Mouse (Mus musculus) left cerebral cortex, adult 2 months (tissue): ENCODE measurements at regions not wholly inside any gene's neighbourhood (a gene's known extent, or its start where the extent isn't known, plus 50 kb on each side); places are given as distances from the start of the nearest gene placed in this dataset.
A peak's percentile ranks its signal among the peaks of the same experiment; 100 is the strongest.

Source experiments
- DNase-seq, 2 experiments: peaks; one replicate each; pipeline ENCODE4 v3.0.0; 2021 to 2022; ENCODE audit warnings: low spot score in 2 of 2, mixed read lengths in 1 of 2; ENCODE audit errors: extremely low spot score in 1 of 2
- H3K27ac ChIP-seq: fragments of 200-600 bp; 2 replicates; pipeline ENCODE4 v1.8.1; 2022
- H3K4me3 ChIP-seq: fragments of 200-600 bp; 2 replicates; pipeline ENCODE4 v1.8.1; 2022
- CTCF ChIP-seq: fragments of 200-600 bp; IDR thresholded peaks from 2 replicates; pipeline ENCODE4 v1.8.1; 2022; ENCODE audit warnings: antibody characterized with exemption, mild to moderate bottlenecking, moderate library complexity
- intact Hi-C: fragments of 180-260 bp; cut with DNase I; formaldehyde crosslinking; loops from one replicate; pipeline ENCODE4 v1.15.1; 2025

DNA sequence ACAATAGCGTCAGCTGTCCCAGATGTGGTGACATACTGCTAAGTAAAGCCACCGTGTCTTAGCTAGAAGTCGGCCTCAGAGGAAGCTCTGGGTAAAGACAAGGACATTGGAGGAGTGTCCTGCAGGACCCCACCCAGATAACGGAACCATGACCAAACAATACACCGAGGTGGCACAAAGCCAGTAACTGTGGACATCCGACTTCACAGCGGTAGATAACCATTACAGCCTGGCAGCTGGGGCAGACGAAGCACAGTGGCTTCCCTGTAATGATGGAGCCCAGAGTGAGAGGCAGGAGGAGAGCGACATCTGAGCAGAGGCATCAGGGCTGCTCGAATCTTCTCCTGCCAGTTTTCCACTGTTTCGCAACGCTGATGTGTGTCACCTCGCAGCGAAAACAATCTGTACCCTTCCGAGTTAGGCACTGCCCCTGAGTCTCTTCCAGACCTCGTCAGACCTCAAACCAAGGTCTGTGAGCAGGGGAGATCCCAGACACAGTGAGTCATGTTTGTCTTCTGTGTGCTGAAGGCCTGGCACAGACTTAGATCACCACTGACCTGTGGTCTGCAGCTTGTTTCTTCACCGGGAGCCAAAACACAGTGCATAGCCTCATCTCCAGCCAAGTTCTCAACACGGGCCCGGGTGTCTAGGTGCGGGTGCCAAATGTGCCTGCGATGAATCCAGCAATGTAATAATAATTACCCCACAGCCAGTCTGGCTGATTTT, 159.7 kb upstream of the Hmga2 start:
- intact Hi-C loops, result no loop called here
- H3K4me3 ChIP-seq, result no peak overlapping the region
- DNase-seq, result no peak
- TF ChIP-seq CTCF, result no peak
- H3K27ac ChIP-seq, result no peak overlapping the region

GRCm38 (mm10) chr10:120635194-120635593, 158.9 kb upstream of the Hmga2 start:
- TF ChIP-seq CTCF, result no peak
- H3K4me3 ChIP-seq, result no peak overlapping the region
- intact Hi-C loops, result no loop called here
- H3K27ac ChIP-seq, result no peak overlapping the region
- no peak for DNase-seq

- Histone ChIP-seq H3K27ac (no peak overlapping the region), H3K4me3 (no peak overlapping the region)
- TF ChIP-seq CTCF, result no peak
- no peak for DNase-seq
- intact Hi-C loops, result no loop called here
These were observed 155.8 kb upstream of the Hmga2 start for GRCm38 (mm10) chr10:120632071-120632470.

GRCm38 (mm10) chr10:120628066-120628465, 151.8 kb upstream of the Hmga2 start:
- no peak overlapping the region for H3K4me3 ChIP-seq
- H3K27ac ChIP-seq, result no peak overlapping the region
- TF ChIP-seq CTCF, result no peak
- no peak for DNase-seq
- intact Hi-C loops, result no loop called here

DNA sequence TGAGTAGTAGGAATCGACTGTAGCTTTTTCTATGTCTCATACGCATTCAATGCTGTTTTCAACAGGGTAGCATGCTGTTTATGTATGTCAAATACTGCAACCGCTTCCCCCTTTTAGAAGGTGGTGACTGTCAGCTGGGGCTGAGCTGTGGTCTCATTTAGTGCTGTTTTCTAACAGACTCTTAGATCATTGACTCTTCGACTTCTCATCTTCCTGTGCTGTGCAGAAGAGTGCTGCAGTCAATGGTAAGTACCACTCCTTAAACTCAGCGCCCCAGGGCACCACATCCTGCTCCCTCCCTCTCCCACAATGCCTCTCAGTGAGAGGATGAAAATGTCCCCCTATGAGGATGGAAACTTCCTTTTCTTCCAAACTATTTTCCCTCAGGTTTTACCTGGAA, 149.2 kb upstream of the Hmga2 start:
- DNase-seq, result no peak
- intact Hi-C loops, result no loop called here
- TF ChIP-seq CTCF, result no peak
- Histone ChIP-seq H3K4me3 (no peak overlapping the region), H3K27ac (no peak overlapping the region)

- H3K27ac ChIP-seq, result no peak overlapping the region
- H3K4me3 ChIP-seq, result no peak overlapping the region
- no peak for TF ChIP-seq CTCF
- no peak for DNase-seq
- intact Hi-C loops, result no loop called here
These were observed 148.1 kb upstream of the Hmga2 start for GRCm38 (mm10) chr10:120624203-120624942.

- Histone ChIP-seq H3K4me3 (no peak overlapping the region), H3K27ac (no peak overlapping the region)
- TF ChIP-seq CTCF, result no peak
- no peak for DNase-seq
- intact Hi-C loops, result no loop called here
These were observed 140.2 kb upstream of the Hmga2 start for GRCm38 (mm10) chr10:120616406-120617015.

- intact Hi-C loops, result no loop called here
- TF ChIP-seq CTCF, result no peak
- Histone ChIP-seq H3K27ac (no peak overlapping the region), H3K4me3 (no peak overlapping the region)
- no peak for DNase-seq
These were observed 136.1 kb upstream of the Hmga2 start for GRCm38 (mm10) chr10:120612351-120612750.

DNA sequence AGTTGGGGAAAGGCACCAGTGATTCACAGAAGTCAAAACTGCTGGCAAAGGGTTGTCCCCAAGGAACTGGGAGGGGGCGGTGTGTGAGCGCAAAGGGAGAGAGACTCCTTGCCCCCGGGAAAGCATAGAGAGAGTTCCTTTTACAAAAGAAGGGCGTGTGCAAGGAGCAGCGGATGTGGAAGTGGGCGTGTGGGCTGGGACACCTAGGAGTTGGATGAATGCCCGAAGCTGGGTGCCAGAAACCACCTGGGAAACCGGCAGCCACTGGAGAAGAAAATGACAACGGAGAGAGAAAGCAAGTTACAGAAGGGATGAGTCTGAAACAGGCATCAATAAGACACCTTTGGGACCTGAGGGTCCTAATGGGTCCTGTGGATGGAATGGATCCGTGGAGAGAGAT, 133.8 kb upstream of the Hmga2 start:
- H3K27ac ChIP-seq, result no peak overlapping the region
- peak; percentile 24 to 35 for DNase-seq
- TF ChIP-seq CTCF, result no peak
- intact Hi-C loops, result no loop called here
- no peak overlapping the region for H3K4me3 ChIP-seq

GRCm38 (mm10) chr10:120604506-120604905, 128.2 kb upstream of the Hmga2 start:
- no peak for TF ChIP-seq CTCF
- no peak overlapping the region for H3K4me3 ChIP-seq
- H3K27ac ChIP-seq, result no peak overlapping the region
- intact Hi-C loops, result no loop called here
- DNase-seq, result no peak

- intact Hi-C loops, result no loop called here
- H3K4me3 ChIP-seq, result no peak overlapping the region
- DNase-seq, result no peak
- no peak overlapping the region for H3K27ac ChIP-seq
- no peak for TF ChIP-seq CTCF
These were observed 126.9 kb upstream of the Hmga2 start for GRCm38 (mm10) chr10:120603167-120603566.

DNA sequence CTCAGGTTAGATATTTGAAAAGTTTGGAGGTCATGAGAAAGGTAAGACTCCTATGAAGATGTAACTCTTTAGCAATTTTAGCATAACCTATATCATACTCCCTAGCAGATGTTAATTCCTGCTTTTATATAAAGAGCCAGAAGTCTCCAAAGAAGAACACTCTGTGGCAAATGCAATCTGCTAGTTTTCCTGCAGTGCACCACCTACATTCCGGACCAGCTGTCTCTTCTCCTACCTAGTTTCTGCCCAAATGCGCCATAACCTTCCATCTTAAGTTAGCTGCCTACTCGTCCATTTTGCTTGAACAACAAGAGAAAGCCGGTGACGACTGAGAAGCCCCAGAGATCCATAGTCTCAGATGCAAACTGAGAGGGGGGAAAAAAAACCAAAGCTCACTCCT, 124.5 kb upstream of the Hmga2 start:
- no peak overlapping the region for H3K27ac ChIP-seq
- intact Hi-C loops, result no loop called here
- no peak for TF ChIP-seq CTCF
- H3K4me3 ChIP-seq, result no peak overlapping the region
- no peak for DNase-seq

DNA sequence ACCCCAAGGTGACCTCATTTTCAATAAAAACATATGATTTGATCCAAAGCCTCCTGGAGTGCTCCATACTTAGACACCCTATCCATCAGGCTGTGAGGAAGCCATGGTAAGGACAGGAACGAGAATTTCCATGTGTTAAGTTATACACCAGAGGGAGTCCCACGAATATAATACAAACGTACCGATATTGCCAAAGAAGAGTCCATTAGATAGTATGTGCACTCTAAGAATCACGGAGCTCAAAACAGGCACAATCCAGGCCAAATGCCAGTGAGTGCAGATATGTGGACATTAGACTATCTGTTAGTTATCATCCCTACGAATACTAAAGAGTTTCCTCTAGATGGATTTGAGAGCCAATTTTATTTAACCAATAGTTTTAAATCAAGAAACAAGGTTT, 123.3 kb upstream of the Hmga2 start:
- no peak overlapping the region for H3K27ac ChIP-seq
- no peak for TF ChIP-seq CTCF
- DNase-seq, result no peak
- no peak overlapping the region for H3K4me3 ChIP-seq
- intact Hi-C loops, result no loop called here
